Mouse (Mus musculus) neural tube, embryonic 15.5 days (tissue): ENCODE data around the gene Clpb. TPM values are rescaled to one million over a fixed set of nuclear protein-coding genes. Genes with fewer than 3 reads are reported as not detected.

Experiments
- ATAC-seq: fragments of 200-750 bp; cut with Nextera tagmentation; 2 replicates; pipeline ENCODE4 v1.8.0; 2017; ENCODE audit warnings: mild to moderate bottlenecking, moderate TSS enrichment, moderate library complexity; ENCODE audit not compliant: low FRiP score
- H3K27ac ChIP-seq: fragments of 300-500 bp; sonication (generic); replicated peaks from 2 replicates; pipeline ENCODE4 v1.5.1; 2015; ENCODE audit warnings: mild to moderate bottlenecking, inconsistent platforms
- H3K27me3 ChIP-seq: fragments of 300-500 bp; sonication (generic); replicated peaks from 2 replicates; pipeline ENCODE4 v1.6.1; 2015; ENCODE audit warnings: inconsistent platforms
- H3K36me3 ChIP-seq: fragments of 300-500 bp; sonication (generic); 2 replicates; pipeline ENCODE4 v1.6.1; 2015; ENCODE audit warnings: inconsistent platforms
- H3K4me1 ChIP-seq: fragments of 300-500 bp; sonication (generic); 2 replicates; pipeline ENCODE4 v1.6.1; 2015; ENCODE audit warnings: inconsistent platforms
- H3K4me2 ChIP-seq: fragments of 300-500 bp; sonication (generic); 2 replicates; pipeline ENCODE4 v1.6.1; 2015; ENCODE audit warnings: inconsistent platforms, mild to moderate bottlenecking, moderate library complexity
- H3K4me3 ChIP-seq: fragments of 300-500 bp; sonication (generic); replicated peaks from 2 replicates; pipeline ENCODE4 v1.5.1; 2015; ENCODE audit warnings: mild to moderate bottlenecking, inconsistent platforms
- H3K9ac ChIP-seq: fragments of 300-500 bp; sonication (generic); replicated peaks from 2 replicates; pipeline ENCODE4 v1.6.1; 2015; ENCODE audit warnings: mild to moderate bottlenecking, inconsistent platforms
- H3K9me3 ChIP-seq: fragments of 300-500 bp; sonication (generic); replicated peaks from 2 replicates; pipeline ENCODE4 v1.6.1; 2016; ENCODE audit warnings: inconsistent platforms
- WGBS: fragments of 180-500 bp; shearing (Covaris S2); methylation state at CpG from one replicate; pipeline ENCODE4 v1.1.7; 2015; ENCODE audit warnings: mixed read lengths; 5-methylcytosine and 5-hydroxymethylcytosine counted together
- polyA plus RNA-seq: library from polyadenylated mRNA; unstranded; fragments of >200 nt; fragmentation: Nextera tagmentation; extraction: Ambion mirVana; gene quantifications from 2 replicates; pipeline ENCODE4 v1.2.1, GENCODE M21; 2015

Gene Clpb
- polyA plus RNA-seq, 1 experiment from 2014 or later: 42.8 TPM

- 92% methylated on average over 4 of the region's 4 CpGs for WGBS
- no peak overlapping the region for H3K4me3 ChIP-seq
- no peak overlapping the region for H3K4me2 ChIP-seq
- ATAC-seq: no peak
- no peaks in the 10 kb centered on the region for H3K27me3 ChIP-seq
- H3K36me3 ChIP-seq: no peaks in the 10 kb centered on the region
- no peaks in the 10 kb centered on the region for H3K9me3 ChIP-seq
- H3K4me1 ChIP-seq: no peaks in the 10 kb centered on the region
- no peak overlapping the region for H3K9ac ChIP-seq
- no peak overlapping the region for H3K27ac ChIP-seq
Measured at GRCm38 (mm10) chr7:101634513-101634912, 28.9 kb upstream of the Clpb start.

GRCm38 (mm10) chr7:101636056-101636455 is 27.4 kb upstream of the Clpb start:
- Histone ChIP-seq H3K4me1 (no peaks in the 10 kb centered on the region), H3K27ac (no peak overlapping the region), H3K36me3 (no peaks in the 10 kb centered on the region), H3K9ac (no peak overlapping the region), H3K9me3 (no peaks in the 10 kb centered on the region), H3K4me3 (no peak overlapping the region), H3K4me2 (no peak overlapping the region), H3K27me3 (no peaks in the 10 kb centered on the region)
- 88% methylated on average over 2 of the region's 2 CpGs for whole genome bisulfite sequencing
- ATAC-seq: no peak

- H3K4me1 ChIP-seq: no peaks in the 10 kb centered on the region
- ATAC-seq: no peak
- H3K27me3 ChIP-seq: no peaks in the 10 kb centered on the region
- H3K9ac ChIP-seq: no peak overlapping the region
- no peak overlapping the region for H3K4me2 ChIP-seq
- no peak overlapping the region for H3K27ac ChIP-seq
- H3K9me3 ChIP-seq: no peaks in the 10 kb centered on the region
- no peaks in the 10 kb centered on the region for H3K36me3 ChIP-seq
- WGBS: 75% methylated on average over 3 of the region's 3 CpGs
- H3K4me3 ChIP-seq: no peak overlapping the region
Measured at GRCm38 (mm10) chr7:101643879-101644278, 19.6 kb upstream of the Clpb start.

- Histone ChIP-seq H3K27me3 (no peaks in the 10 kb centered on the region), H3K9me3 (no peaks in the 10 kb centered on the region), H3K4me3 (no peak overlapping the region), H3K4me2 (no peak overlapping the region), H3K4me1 (no peaks in the 10 kb centered on the region), H3K27ac (no peak overlapping the region), H3K9ac (no peak overlapping the region), H3K36me3 (no peaks in the 10 kb centered on the region)
- 84% methylated on average over 9 of the region's 9 CpGs for WGBS
- ATAC-seq: no peak
Measured at GRCm38 (mm10) chr7:101649729-101650128, 13.7 kb upstream of the Clpb start.

- Histone ChIP-seq H3K27ac (no peak overlapping the region), H3K4me3 (no peak overlapping the region), H3K27me3 (no peaks in the 10 kb centered on the region), H3K9me3 (no peaks in the 10 kb centered on the region), H3K36me3 (no peaks in the 10 kb centered on the region), H3K4me1 (no peaks in the 10 kb centered on the region), H3K4me2 (no peak overlapping the region), H3K9ac (no peak overlapping the region)
- ATAC-seq: no peak
- 27% methylated on average over 3 of the region's 3 CpGs for WGBS
Measured at GRCm38 (mm10) chr7:101650565-101650964, 12.9 kb upstream of the Clpb start.

- Histone ChIP-seq H3K4me1 (no peaks in the 10 kb centered on the region), H3K27ac (no peak overlapping the region), H3K9me3 (no peaks in the 10 kb centered on the region), H3K36me3 (no peaks in the 10 kb centered on the region), H3K27me3 (no peaks in the 10 kb centered on the region), H3K4me2 (peak overlapping the region; percentile 48), H3K9ac (no peak overlapping the region), H3K4me3 (peak overlapping the region; percentile 12; the same call in 1 of the 2 replicates)
- ATAC-seq: peak; percentile 81
- 50% methylated on average over 10 of the region's 10 CpGs for WGBS
Measured at GRCm38 (mm10) chr7:101653681-101654209, 9.7 kb upstream of the Clpb start.

- Histone ChIP-seq H3K4me1 (no peaks in the 10 kb centered on the region), H3K4me2 (no peak overlapping the region), H3K27me3 (no peaks in the 10 kb centered on the region), H3K4me3 (no peak overlapping the region), H3K36me3 (no peaks in the 10 kb centered on the region), H3K9ac (no peak overlapping the region), H3K9me3 (no peaks in the 10 kb centered on the region), H3K27ac (no peak overlapping the region)
- ATAC-seq: no peak
- 72% methylated on average over 4 of the region's 4 CpGs for WGBS
Measured at GRCm38 (mm10) chr7:101654936-101655335, 8.5 kb upstream of the Clpb start.

- no peak overlapping the region for H3K4me3 ChIP-seq
- no peak for ATAC-seq
- WGBS: 79% methylated on average over 1 of the region's 1 CpGs
- no peaks in the 10 kb centered on the region for H3K9me3 ChIP-seq
- H3K4me2 ChIP-seq: no peak overlapping the region
- H3K27ac ChIP-seq: no peak overlapping the region
- H3K4me1 ChIP-seq: peaks cover 30% of the 10 kb centered on the region
- no peaks in the 10 kb centered on the region for H3K27me3 ChIP-seq
- no peaks in the 10 kb centered on the region for H3K36me3 ChIP-seq
- H3K9ac ChIP-seq: no peak overlapping the region
Measured at GRCm38 (mm10) chr7:101662006-101662405, 1.4 kb upstream of the Clpb start.

GRCm38 (mm10) chr7:101666581-101666980 is 3.1 kb downstream of the Clpb start:
- Histone ChIP-seq H3K4me3 (no peak overlapping the region), H3K9me3 (no peaks in the 10 kb centered on the region), H3K4me1 (peaks cover 42% of the 10 kb centered on the region), H3K27ac (no peak overlapping the region), H3K9ac (0 out of 2 replicates have a peak overlapping the region, but pooled peaks have one; percentile 9), H3K36me3 (no peaks in the 10 kb centered on the region), H3K4me2 (peak overlapping the region; percentile 19; the same call in 1 of the 2 replicates), H3K27me3 (no peaks in the 10 kb centered on the region)
- 0 out of 2 replicates have a peak, but pooled peaks have one; percentile 30 for ATAC-seq
- 3% methylated on average over 3 of the region's 3 CpGs for WGBS

GRCm38 (mm10) chr7:101671601-101672280 is 8.3 kb downstream of the Clpb start:
- no peaks in the 10 kb centered on the region for H3K36me3 ChIP-seq
- H3K4me2 ChIP-seq: no peak overlapping the region
- no peak overlapping the region for H3K4me3 ChIP-seq
- H3K9ac ChIP-seq: no peak overlapping the region
- H3K9me3 ChIP-seq: no peaks in the 10 kb centered on the region
- H3K27me3 ChIP-seq: no peaks in the 10 kb centered on the region
- 80% methylated on average over 5 of the region's 5 CpGs for WGBS
- H3K27ac ChIP-seq: no peak overlapping the region
- ATAC-seq: no peak
- peaks cover 31% of the 10 kb centered on the region for H3K4me1 ChIP-seq

GRCm38 (mm10) chr7:101673497-101673896 is 10.1 kb downstream of the Clpb start:
- H3K4me1 ChIP-seq: peaks cover 23% of the 10 kb centered on the region
- ATAC-seq: no peak
- no peaks in the 10 kb centered on the region for H3K36me3 ChIP-seq
- no peak overlapping the region for H3K9ac ChIP-seq
- H3K27ac ChIP-seq: no peak overlapping the region
- H3K4me2 ChIP-seq: no peak overlapping the region
- no peaks in the 10 kb centered on the region for H3K9me3 ChIP-seq
- WGBS: 54% methylated on average over 2 of the region's 2 CpGs
- H3K4me3 ChIP-seq: no peak overlapping the region
- no peaks in the 10 kb centered on the region for H3K27me3 ChIP-seq

GRCm38 (mm10) chr7:101676033-101676761 is 12.8 kb downstream of the Clpb start:
- H3K9ac ChIP-seq: no peak overlapping the region
- H3K27ac ChIP-seq: 0 out of 2 replicates have a peak overlapping the region, but pooled peaks have one; percentile 14
- no peaks in the 10 kb centered on the region for H3K36me3 ChIP-seq
- WGBS: 46% methylated on average over 6 of the region's 6 CpGs
- no peak for ATAC-seq
- peaks cover 26% of the 10 kb centered on the region for H3K4me1 ChIP-seq
- H3K27me3 ChIP-seq: no peaks in the 10 kb centered on the region
- H3K4me3 ChIP-seq: no peak overlapping the region
- H3K9me3 ChIP-seq: no peaks in the 10 kb centered on the region
- H3K4me2 ChIP-seq: no peak overlapping the region
